Mouse (Mus musculus) large intestine, adult 2 months (tissue): Measurements from ENCODE around the gene Trnp1. TPM values are rescaled to one million over a fixed set of nuclear protein-coding genes. Genes with fewer than 3 reads are reported as not detected.

Experiments used
- DNase-seq: peaks from one replicate; pipeline ENCODE4 v3.0.0-alpha.2; 2012; ENCODE audit warnings: low read depth, low spot score
- WGBS: fragments of 180-500 bp; shearing (Covaris S2); methylation state at CpG from one replicate; pipeline ENCODE4 v1.1.7; 2018; 5-methylcytosine and 5-hydroxymethylcytosine counted together
- polyA plus RNA-seq: library from polyadenylated mRNA; depleted of rRNA; stranded (reverse); fragments of >200 nt; gene quantifications from 2 replicates; pipeline ENCODE4 v1.2.3, GENCODE M21; 2012

Gene Trnp1
- polyA plus RNA-seq, 1 experiment: 7.9 TPM

- DNase-seq: no peak
- WGBS: 29% methylated on average over 6 of the region's 6 CpGs
Observed at GRCm38 (mm10) chr4:133496738-133497445, 1.5 kb downstream of the Trnp1 start.

DNA sequence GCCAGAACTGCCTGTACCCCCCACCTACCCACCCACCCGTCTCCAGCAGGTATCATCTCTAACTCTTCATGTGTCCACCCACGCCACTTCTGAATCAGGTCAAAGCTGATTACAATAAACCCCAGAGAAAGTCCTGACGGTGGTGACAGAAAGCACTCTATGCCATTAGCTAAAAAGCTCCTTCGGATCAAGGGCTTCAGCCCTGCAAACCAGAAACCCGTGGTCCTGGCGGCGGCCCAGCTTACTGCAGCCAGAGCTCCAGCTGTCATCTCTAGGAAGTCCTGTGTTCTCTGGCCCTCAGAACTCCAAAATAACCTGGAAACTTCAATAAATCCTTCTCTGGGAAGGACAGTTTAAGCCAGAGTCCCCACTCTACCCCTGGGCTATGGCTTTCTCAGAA, 2.6 kb downstream of the Trnp1 start:
- WGBS: 37% methylated on average over 7 of the region's 7 CpGs
- no peak for DNase-seq

DNA sequence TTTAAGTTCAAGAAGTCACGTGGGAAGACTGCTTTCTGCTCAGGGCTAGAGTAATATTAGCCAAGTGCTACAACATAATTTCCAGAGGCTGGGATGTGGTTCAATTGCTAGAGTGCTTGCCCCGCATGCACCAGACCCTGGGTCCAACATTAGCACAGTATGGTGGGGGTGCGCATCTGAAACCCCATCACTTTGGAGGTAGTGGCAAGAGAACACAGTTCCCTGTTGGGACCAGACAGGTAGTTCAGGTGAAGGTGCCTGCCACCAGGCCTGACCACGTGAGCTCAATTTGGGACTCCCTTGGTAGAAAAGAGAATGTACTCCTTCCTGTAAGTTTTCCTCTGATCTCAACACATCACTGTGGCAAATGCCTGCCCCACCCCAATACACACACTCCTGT, 3.5 kb downstream of the Trnp1 start:
- WGBS: 61% methylated on average over 4 of the region's 4 CpGs
- no peak for DNase-seq

- under 1% methylated on average over 12 of the region's 12 CpGs for WGBS
Observed at GRCm38 (mm10) chr4:133494432-133494831, 3.9 kb downstream of the Trnp1 start.

DNA sequence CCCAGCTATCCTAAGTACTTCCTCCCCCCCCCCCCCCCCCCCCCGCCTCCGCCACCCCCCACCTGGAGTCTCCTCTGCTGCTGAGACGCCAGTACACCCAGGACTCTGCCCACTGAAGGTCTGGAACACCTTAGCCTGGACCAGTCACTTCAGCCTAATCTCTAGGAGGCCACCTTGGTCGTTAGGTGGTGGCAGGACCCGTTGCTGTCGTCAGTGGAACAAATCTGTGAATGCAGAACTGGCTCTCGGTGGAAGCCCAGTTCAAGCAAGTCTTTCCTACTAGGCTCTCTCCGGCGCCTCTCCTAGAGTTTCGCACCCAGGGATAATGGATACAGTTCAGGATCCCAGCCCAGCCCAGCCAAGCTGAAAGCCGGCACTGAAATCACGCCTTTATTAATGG, 4.5 kb downstream of the Trnp1 start:
- WGBS: 6% methylated on average over 11 of the region's 12 CpGs

More at GRCm38 (mm10) chr4:133494432-133494831, 3.9 kb downstream of the Trnp1 start:
- peak; percentile 86 for DNase-seq

DNA sequence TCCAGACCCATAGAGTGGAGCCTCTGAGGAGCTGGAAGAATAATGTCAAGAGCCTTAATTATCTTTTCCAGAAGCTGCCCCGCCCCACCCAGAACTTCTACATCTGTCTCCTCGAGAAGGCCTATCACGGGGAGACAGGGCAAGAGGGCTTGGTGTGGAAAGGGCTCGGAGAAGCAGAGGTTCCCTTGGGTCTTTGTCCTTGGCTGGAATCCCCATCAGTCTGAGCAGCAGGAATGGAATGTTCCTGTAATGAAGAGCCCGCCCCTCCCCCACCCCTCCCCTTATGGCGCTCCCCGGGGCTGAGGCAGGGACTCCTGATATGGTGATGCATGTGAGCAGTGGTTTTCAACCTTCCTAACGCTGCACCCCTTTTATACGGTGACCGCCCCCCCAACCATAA, 6.5 kb downstream of the Trnp1 start:
- 43% methylated on average over 10 of the region's 10 CpGs for WGBS
- DNase-seq: no peak

More for the DNA sequence above, 4.5 kb downstream of the Trnp1 start:
- no peak for DNase-seq

DNA sequence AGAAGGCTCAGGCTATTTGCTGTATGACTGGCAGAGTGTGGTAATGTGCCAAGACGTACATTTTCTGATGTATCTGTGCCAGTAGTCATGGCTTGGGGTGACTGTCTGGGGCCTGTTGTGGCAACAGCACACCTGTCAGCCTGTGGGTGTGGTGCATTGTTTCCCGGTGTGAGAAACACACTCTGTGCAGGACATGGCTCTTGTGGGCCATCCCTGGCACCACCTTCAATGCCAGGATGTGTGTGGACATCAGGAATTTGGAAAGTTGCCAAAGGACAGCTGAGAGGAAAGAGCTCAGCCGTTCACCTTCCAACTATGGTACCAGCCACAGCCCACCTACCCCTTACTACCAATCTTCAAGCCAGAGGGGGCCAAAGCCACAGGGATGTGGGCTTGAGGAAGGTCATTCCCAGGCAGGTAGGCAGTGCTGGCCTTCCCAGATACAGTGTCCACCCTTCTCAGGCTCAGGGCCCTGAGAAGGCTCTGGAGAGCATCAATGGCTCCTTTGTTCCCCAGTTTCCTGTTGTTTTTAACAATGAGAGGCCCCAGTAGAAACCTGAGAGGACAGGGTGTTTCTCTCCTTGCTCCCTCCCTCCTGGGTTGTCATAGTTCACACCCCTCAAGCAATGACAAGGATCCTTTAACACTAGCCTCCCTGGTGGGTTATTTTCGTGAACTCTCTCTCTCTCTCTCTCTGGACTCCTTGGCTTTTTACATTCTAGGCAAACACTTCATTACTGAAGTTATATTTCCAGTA, 8.7 kb downstream of the Trnp1 start:
- DNase-seq: no peak
- WGBS: 27% methylated on average over 4 of the region's 4 CpGs

- DNase-seq: no peak
- 31% methylated on average over 20 of the region's 20 CpGs for WGBS
Observed at GRCm38 (mm10) chr4:133488619-133489392, 9.5 kb downstream of the Trnp1 start.

DNA sequence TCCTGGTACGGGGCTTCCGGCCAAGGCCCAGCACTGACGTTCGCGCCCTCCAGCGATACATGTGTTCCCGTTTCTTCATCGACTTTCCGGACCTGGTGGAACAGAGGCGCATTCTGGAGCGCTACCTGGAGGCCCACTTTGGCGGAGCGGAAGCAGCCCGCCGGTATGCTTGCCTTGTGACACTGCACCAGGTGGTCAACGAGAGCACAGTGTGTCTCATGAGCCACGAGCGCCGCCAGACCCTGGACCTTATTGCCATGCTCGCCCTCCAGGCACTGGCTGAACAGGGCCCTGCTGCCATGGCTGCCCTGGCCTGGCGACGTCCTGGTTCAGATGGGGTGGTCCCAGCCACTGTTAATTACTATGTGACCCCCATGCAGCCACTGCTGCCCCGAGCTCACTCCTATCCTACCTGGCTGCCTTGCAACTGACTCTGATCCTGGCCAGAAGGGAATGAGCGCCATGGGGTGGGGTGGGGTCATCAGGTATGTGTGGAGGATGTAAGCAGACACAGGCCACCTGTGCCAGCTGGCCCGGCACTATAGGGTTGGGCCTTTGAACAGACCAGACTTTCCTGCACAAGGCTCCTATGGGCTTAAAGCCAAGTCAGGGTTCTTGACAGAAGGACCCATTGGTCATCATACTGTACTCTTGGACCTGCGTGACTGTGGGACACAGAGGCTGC, 11.5 kb downstream of the Trnp1 start:
- no peak for DNase-seq
- WGBS: 83% methylated on average over 26 of the region's 26 CpGs

DNA sequence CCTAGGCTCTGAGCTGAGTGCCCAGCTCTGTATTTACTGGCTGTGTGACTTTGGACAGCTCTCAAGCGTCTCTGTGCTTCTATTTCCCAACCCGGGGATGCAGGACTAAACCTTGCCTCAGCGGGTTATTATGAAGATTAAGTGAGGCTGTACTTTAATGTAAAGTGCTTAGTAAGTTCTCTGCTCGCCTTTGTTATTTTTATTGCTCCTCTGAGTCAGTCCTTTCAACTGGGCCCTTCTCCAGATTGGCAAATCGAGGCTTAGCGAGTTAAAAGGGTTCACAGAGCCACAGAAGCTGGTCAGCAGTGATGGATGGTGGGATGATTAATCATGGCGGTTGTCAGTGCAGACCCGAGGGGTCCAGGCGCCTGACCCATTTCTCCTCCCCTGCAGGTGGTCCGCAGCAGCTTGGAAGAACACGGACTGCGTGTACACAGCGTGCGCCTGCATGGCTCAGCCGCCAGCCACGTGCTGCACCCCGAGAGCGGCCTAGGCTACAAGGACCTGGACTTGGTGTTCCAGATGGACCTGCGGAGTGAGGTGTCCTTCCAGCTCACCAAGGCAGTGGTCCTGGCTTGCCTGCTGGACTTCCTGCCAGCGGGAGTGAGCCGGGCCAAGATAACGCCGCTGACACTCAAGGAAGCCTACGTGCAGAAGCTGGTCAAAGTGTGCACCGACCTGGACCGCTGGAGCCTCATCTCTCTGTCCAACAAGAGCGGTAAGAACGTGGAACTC, 12.5 kb downstream of the Trnp1 start:
- 86% methylated on average over 28 of the region's 28 CpGs for WGBS
- DNase-seq: no peak

GRCm38 (mm10) chr4:133484266-133485025, 13.9 kb downstream of the Trnp1 start:
- peak; percentile 50 for DNase-seq
- WGBS: 13% methylated on average over 22 of the region's 22 CpGs

DNA sequence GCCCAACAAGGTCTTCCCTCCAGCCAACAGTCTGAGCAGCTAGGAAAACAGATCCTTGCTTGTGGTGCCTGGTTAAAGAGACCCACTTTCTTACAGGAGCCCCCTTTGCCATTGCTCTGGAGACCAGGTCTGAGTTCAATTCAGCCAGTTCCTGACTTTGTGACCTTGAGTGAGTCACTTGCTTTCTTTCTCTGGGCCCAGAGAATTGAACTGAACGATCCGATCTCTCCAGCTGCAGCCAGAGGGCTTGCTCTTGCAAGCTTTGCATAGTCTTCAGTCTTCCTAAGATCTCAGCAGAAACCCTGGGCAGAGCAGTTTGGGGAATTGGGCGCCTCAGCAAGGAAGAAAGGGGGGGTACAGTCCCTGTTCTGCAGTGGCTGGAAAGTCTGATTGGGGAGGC, 15.9 kb downstream of the Trnp1 start:
- 67% methylated on average over 3 of the region's 3 CpGs for WGBS
- no peak for DNase-seq

DNA sequence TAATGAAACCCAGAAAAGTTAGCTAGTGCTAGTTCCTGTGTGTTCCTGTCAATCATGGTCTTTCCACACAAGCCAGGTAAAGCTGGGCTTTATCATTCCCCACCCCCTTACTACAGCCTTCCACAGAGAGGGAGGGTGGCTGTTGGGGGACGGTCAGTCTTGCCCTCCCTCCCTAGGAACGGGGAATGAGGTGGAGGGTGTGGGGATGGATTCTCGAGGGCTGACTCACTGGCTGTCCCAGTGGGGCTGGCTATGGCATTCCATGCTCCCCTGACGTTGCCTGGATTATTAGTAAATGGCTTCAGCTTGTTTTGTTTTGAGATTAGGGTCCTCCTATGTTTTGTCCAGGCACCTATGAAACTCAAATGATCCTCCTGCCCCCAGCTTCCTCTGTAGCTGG, 16.9 kb downstream of the Trnp1 start:
- DNase-seq: no peak
- 52% methylated on average over 4 of the region's 4 CpGs for WGBS

DNA sequence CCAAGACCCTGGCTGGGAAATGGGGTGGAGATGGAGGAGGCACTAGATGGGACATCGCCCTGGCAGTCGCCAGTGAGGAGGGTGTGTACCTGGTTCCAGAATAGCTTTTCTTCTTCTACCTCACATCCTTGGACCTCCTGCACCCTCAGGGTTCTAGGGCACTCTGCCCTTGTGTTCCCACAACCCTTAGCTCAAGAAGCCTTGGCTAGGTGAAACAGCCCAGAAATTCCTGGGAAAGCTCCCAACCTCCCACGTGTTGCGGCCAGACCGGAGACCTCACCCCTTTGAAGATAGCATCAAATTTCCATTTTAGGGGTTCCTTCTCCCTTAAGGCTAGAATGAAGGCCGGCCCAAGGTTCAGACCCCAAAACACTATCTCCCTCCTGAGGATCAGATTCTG, 17.6 kb downstream of the Trnp1 start:
- no peak for DNase-seq
- WGBS: 64% methylated on average over 6 of the region's 6 CpGs

- DNase-seq: no peak
- WGBS: 3% methylated on average over 34 of the region's 34 CpGs
Observed at GRCm38 (mm10) chr4:133480185-133480537, 18.2 kb downstream of the Trnp1 start.

DNA sequence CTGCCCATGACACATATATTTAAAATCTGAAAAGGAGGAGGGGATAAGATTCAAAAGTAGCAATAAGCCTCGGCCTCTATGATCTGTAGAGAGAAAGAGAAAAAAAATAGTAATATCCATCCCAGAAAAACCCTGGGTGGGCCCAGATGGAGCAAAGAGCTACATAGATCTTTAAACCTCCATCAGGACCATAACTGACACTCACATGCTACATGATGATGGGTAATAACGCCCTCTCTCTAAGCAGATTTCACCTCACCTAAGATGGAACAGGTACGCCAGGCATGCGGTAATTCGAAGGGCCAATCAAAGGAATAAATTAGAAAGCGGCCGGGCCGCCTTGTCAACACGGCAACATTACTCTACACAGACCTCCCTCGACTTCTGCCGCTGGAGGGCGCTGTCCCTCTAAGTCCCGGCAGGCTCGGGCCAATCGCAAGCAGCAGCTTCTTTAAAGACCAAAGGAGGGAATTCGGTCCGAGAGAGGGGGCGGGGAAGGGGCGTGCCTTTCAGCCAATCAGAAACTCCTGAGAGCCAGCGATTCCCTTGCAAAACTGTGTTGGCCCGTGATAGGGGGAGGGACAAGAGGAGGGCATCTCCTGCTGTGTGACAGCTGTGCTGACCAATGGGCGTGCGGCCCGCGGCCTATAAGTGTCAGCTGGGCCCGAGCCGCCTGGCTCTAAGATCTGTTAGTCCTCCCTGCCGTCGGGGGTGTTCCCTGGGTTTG, 18.7 kb downstream of the Trnp1 start, which contains the start of gene Tent5b:
TSS of gene Tent5b (plus strand) at position 675 of the 727 bp plus-strand sequence.
- DNase-seq: peak; percentile 96
- WGBS: 3% methylated on average over 29 of the region's 29 CpGs

- 62% methylated on average over 2 of the region's 2 CpGs for WGBS
- DNase-seq: no peak
Observed at GRCm38 (mm10) chr4:133473833-133474232, 24.5 kb downstream of the Trnp1 start.
